Mouse (Mus musculus) macrophage (primary cell): ENCODE data around the gene Sox14. TPM values are rescaled to one million over a fixed set of nuclear protein-coding genes. Genes with fewer than 3 reads are reported as not detected.

Experiments used
- H3K27ac ChIP-seq: fragments of 350-480 bp; formaldehyde crosslinking; 2 replicates; pipeline ENCODE4 v1.9.0; 2021
- H3K36me3 ChIP-seq: fragments of 350-480 bp; formaldehyde crosslinking; 2 replicates; pipeline ENCODE4 v1.9.0; 2021; ENCODE audit errors: inconsistent target
- H3K4me3 ChIP-seq: fragments of 350-480 bp; formaldehyde crosslinking; 2 replicates; pipeline ENCODE4 v1.9.0; 2021; ENCODE audit errors: inconsistent target
- H3K79me2 ChIP-seq: fragments of 350-480 bp; formaldehyde crosslinking; 2 replicates; pipeline ENCODE4 v1.9.0; 2021; ENCODE audit errors: inconsistent target
- WGBS: methylation state at CpG from one replicate; pipeline ENCODE4 v1.1.7; 2026; ENCODE audit warnings: inconsistent platforms; ENCODE audit not compliant: missing documents; 5-methylcytosine and 5-hydroxymethylcytosine counted together
- polyA plus RNA-seq: library from polyadenylated mRNA; stranded (reverse); fragments of 250-400 nt; gene quantifications from 3 replicates; pipeline ENCODE4 v1.2.4, GENCODE M21; 2018; ENCODE audit warnings: inconsistent platforms

The Sox14 gene
- polyA plus RNA-seq, 1 experiment from 2014 or later = not detected

GRCm38 (mm10) chr9:99869275-99869674 lies 6.7 kb downstream of the Sox14 start:
- no peaks in the 10 kb centered on the region for H3K36me3 ChIP-seq
- H3K27ac ChIP-seq = no peak overlapping the region
- WGBS = 4% methylated on average over 29 of the region's 29 CpGs
- H3K4me3 ChIP-seq = no peak overlapping the region
- H3K79me2 ChIP-seq = no peaks in the 10 kb centered on the region

GRCm38 (mm10) chr9:99868606-99869005 lies 7.4 kb downstream of the Sox14 start:
- H3K27ac ChIP-seq = no peak overlapping the region
- WGBS = 3% methylated on average over 26 of the region's 26 CpGs
- no peaks in the 10 kb centered on the region for H3K36me3 ChIP-seq
- no peak overlapping the region for H3K4me3 ChIP-seq
- no peaks in the 10 kb centered on the region for H3K79me2 ChIP-seq

- no peaks in the 10 kb centered on the region for H3K36me3 ChIP-seq
- H3K4me3 ChIP-seq = no peak overlapping the region
- no peaks in the 10 kb centered on the region for H3K79me2 ChIP-seq
- 7% methylated on average over 11 of the region's 11 CpGs for WGBS
- H3K27ac ChIP-seq = no peak overlapping the region
Measured at GRCm38 (mm10) chr9:99868054-99868453, 7.9 kb downstream of the Sox14 start.

GRCm38 (mm10) chr9:99862936-99863335 lies 13.0 kb downstream of the Sox14 start:
- Histone ChIP-seq H3K4me3 (no peak overlapping the region), H3K27ac (no peak overlapping the region), H3K79me2 (no peaks in the 10 kb centered on the region), H3K36me3 (no peaks in the 10 kb centered on the region)
- 75% methylated on average over 9 of the region's 9 CpGs for WGBS

- Histone ChIP-seq H3K27ac (no peak overlapping the region), H3K4me3 (no peak overlapping the region), H3K79me2 (no peaks in the 10 kb centered on the region), H3K36me3 (no peaks in the 10 kb centered on the region)
- 76% methylated on average over 2 of the region's 2 CpGs for WGBS
Measured at GRCm38 (mm10) chr9:99854486-99854885, 21.5 kb downstream of the Sox14 start.

GRCm38 (mm10) chr9:99853356-99853755 lies 22.6 kb downstream of the Sox14 start:
- Histone ChIP-seq H3K4me3 (no peak overlapping the region), H3K27ac (no peak overlapping the region), H3K79me2 (no peaks in the 10 kb centered on the region), H3K36me3 (no peaks in the 10 kb centered on the region)
- 71% methylated on average over 9 of the region's 11 CpGs for WGBS

GRCm38 (mm10) chr9:99850354-99850753 lies 25.6 kb downstream of the Sox14 start:
- no peak overlapping the region for H3K4me3 ChIP-seq
- no peaks in the 10 kb centered on the region for H3K79me2 ChIP-seq
- no peak overlapping the region for H3K27ac ChIP-seq
- H3K36me3 ChIP-seq = no peaks in the 10 kb centered on the region
- WGBS = 82% methylated on average over 7 of the region's 7 CpGs

GRCm38 (mm10) chr9:99848327-99848726 lies 27.6 kb downstream of the Sox14 start:
- 68% methylated on average over 8 of the region's 8 CpGs for WGBS
- Histone ChIP-seq H3K4me3 (no peak overlapping the region), H3K27ac (no peak overlapping the region), H3K36me3 (no peaks in the 10 kb centered on the region), H3K79me2 (no peaks in the 10 kb centered on the region)

GRCm38 (mm10) chr9:99846820-99847219 lies 29.1 kb downstream of the Sox14 start:
- no peaks in the 10 kb centered on the region for H3K79me2 ChIP-seq
- H3K27ac ChIP-seq = no peak overlapping the region
- 4% methylated on average over 4 of the region's 4 CpGs for WGBS
- H3K36me3 ChIP-seq = no peaks in the 10 kb centered on the region
- H3K4me3 ChIP-seq = no peak overlapping the region

- 93% methylated on average over 3 of the region's 3 CpGs for WGBS
- Histone ChIP-seq H3K36me3 (no peaks in the 10 kb centered on the region), H3K79me2 (no peaks in the 10 kb centered on the region), H3K4me3 (no peak overlapping the region), H3K27ac (no peak overlapping the region)
Measured at GRCm38 (mm10) chr9:99839367-99839766, 36.6 kb downstream of the Sox14 start.

- WGBS = 85% methylated on average over 7 of the region's 7 CpGs
- no peaks in the 10 kb centered on the region for H3K79me2 ChIP-seq
- H3K36me3 ChIP-seq = no peaks in the 10 kb centered on the region
- no peak overlapping the region for H3K4me3 ChIP-seq
- no peak overlapping the region for H3K27ac ChIP-seq
Measured at GRCm38 (mm10) chr9:99838877-99839276, 37.1 kb downstream of the Sox14 start.

- 73% methylated on average over 12 of the region's 12 CpGs for WGBS
- no peak overlapping the region for H3K27ac ChIP-seq
- H3K36me3 ChIP-seq = no peaks in the 10 kb centered on the region
- no peak overlapping the region for H3K4me3 ChIP-seq
- no peaks in the 10 kb centered on the region for H3K79me2 ChIP-seq
Measured at GRCm38 (mm10) chr9:99836707-99837106, 39.3 kb downstream of the Sox14 start.

- no peak overlapping the region for H3K27ac ChIP-seq
- no peaks in the 10 kb centered on the region for H3K79me2 ChIP-seq
- no peaks in the 10 kb centered on the region for H3K36me3 ChIP-seq
- WGBS = 90% methylated on average over 11 of the region's 11 CpGs
- H3K4me3 ChIP-seq = no peak overlapping the region
Measured at GRCm38 (mm10) chr9:99835624-99836430, 40.1 kb downstream of the Sox14 start.
